Mouse (Mus musculus): ENCODE data around the gene Sdc4. TPM values are rescaled to one million over a fixed set of nuclear protein-coding genes. Genes with fewer than 3 reads are reported as not detected.

The Sdc4 gene
- total RNA-seq, 2 experiments from 2014 or later = 0.76 to 0.88 TPM

Other genes starting within 250 kb of the Sdc4 start
- not detected in 2 replicates for gene Wfdc15a, start 243.8 kb downstream of the Sdc4 start, total RNA-seq (2015)
- not detected in 2 replicates for gene Wfdc15a, start 243.8 kb downstream of the Sdc4 start, total RNA-seq (2017)
- gene Wfdc15b, start 222.2 kb downstream of the Sdc4 start, total RNA-seq (2015) = not detected in 2 replicates
- gene Wfdc15b, start 222.2 kb downstream of the Sdc4 start, total RNA-seq (2017) = not detected in 2 replicates
- gene Svs2, start 205.4 kb downstream of the Sdc4 start, total RNA-seq (2015) = not detected in 2 replicates
- gene Svs2, start 205.4 kb downstream of the Sdc4 start, total RNA-seq (2017) = not detected in 2 replicates
- not detected in 2 replicates for gene Svs3b, start 187.2 kb downstream of the Sdc4 start, total RNA-seq (2015)
- not detected in 2 replicates for gene Svs3b, start 187.2 kb downstream of the Sdc4 start, total RNA-seq (2017)
- gene Svs4, start 165.4 kb downstream of the Sdc4 start, total RNA-seq (2015) = not detected in 2 replicates
- not detected in 2 replicates for gene Svs4, start 165.4 kb downstream of the Sdc4 start, total RNA-seq (2017)
- gene Svs3a, start 154.6 kb downstream of the Sdc4 start, total RNA-seq (2015) = not detected in 2 replicates
- gene Svs3a, start 154.6 kb downstream of the Sdc4 start, total RNA-seq (2017) = not detected in 2 replicates
- gene Svs6, start 127.1 kb downstream of the Sdc4 start, total RNA-seq (2015) = not detected in 2 replicates
- not detected in 2 replicates for gene Svs6, start 127.1 kb downstream of the Sdc4 start, total RNA-seq (2017)
- gene Svs5, start 111.1 kb downstream of the Sdc4 start, total RNA-seq (2015) = not detected in 2 replicates
- gene Svs5, start 111.1 kb downstream of the Sdc4 start, total RNA-seq (2017) = not detected in 2 replicates
- gene Slpi, start 54.8 kb downstream of the Sdc4 start, total RNA-seq (2015) = 454 and 463 TPM in 2 replicates
- gene Slpi, start 54.8 kb downstream of the Sdc4 start, total RNA-seq (2017) = 81.4 and 109 TPM in 2 replicates
- gene Rbpjl, start 40.7 kb downstream of the Sdc4 start, total RNA-seq (2015) = not detected in 2 replicates
- gene Rbpjl, start 40.7 kb downstream of the Sdc4 start, total RNA-seq (2017) = not detected in 2 replicates
- gene Matn4, start 38.7 kb downstream of the Sdc4 start, total RNA-seq (2015) = not detected in 2 replicates
- not detected in 2 replicates for gene Matn4, start 38.7 kb downstream of the Sdc4 start, total RNA-seq (2017)
- gene Sys1, start 13.1 kb upstream of the Sdc4 start, total RNA-seq (2015) = 50.9 and 52.3 TPM in 2 replicates
- gene Sys1, start 13.1 kb upstream of the Sdc4 start, total RNA-seq (2017) = 14.9 and 20.2 TPM in 2 replicates
- gene Gm20458, start 17.1 kb upstream of the Sdc4 start, total RNA-seq (2015) = not detected in 2 replicates
- gene Gm20458, start 17.1 kb upstream of the Sdc4 start, total RNA-seq (2017) = not detected in 2 replicates
- gene Trp53tg5, start 29.8 kb upstream of the Sdc4 start, total RNA-seq (2015) = not detected in 2 replicates
- not detected in 2 replicates for gene Trp53tg5, start 29.8 kb upstream of the Sdc4 start, total RNA-seq (2017)
- gene Dbndd2, start 42.2 kb upstream of the Sdc4 start, total RNA-seq (2015) = 3.2 and 7.9 TPM in 2 replicates
- 1.4 and 2.0 TPM in 2 replicates for gene Dbndd2, start 42.2 kb upstream of the Sdc4 start, total RNA-seq (2017)
- gene Pigt, start 53.6 kb upstream of the Sdc4 start, total RNA-seq (2015) = 69.0 and 70.8 TPM in 2 replicates
- gene Pigt, start 53.6 kb upstream of the Sdc4 start, total RNA-seq (2017) = 30.8 and 43.0 TPM in 2 replicates
- not detected in 2 replicates for gene Wfdc2, start 118.5 kb upstream of the Sdc4 start, total RNA-seq (2015)
- gene Wfdc2, start 118.5 kb upstream of the Sdc4 start, total RNA-seq (2017) = not detected in 2 replicates
- not detected in 2 replicates for gene Spint3, start 129.6 kb upstream of the Sdc4 start, total RNA-seq (2015)
- not detected in 2 replicates for gene Spint3, start 129.6 kb upstream of the Sdc4 start, total RNA-seq (2017)
- not detected in 2 replicates for gene Wfdc6a, start 141.6 kb upstream of the Sdc4 start, total RNA-seq (2015)
- gene Wfdc6a, start 141.6 kb upstream of the Sdc4 start, total RNA-seq (2017) = not detected in 2 replicates
- not detected in 2 replicates for gene Eppin, start 149.7 kb upstream of the Sdc4 start, total RNA-seq (2015)
- not detected in 2 replicates for gene Eppin, start 149.7 kb upstream of the Sdc4 start, total RNA-seq (2017)
- not detected in 2 replicates for gene Wfdc6b, start 169.6 kb upstream of the Sdc4 start, total RNA-seq (2015)
- not detected in 2 replicates for gene Wfdc6b, start 169.6 kb upstream of the Sdc4 start, total RNA-seq (2017)
- gene Wfdc8, start 169.7 kb upstream of the Sdc4 start, total RNA-seq (2015) = not detected in 2 replicates
- gene Wfdc8, start 169.7 kb upstream of the Sdc4 start, total RNA-seq (2017) = not detected in 2 replicates
- gene Wfdc16, start 194.9 kb upstream of the Sdc4 start, total RNA-seq (2015) = not detected in 2 replicates
- not detected in 2 replicates for gene Wfdc16, start 194.9 kb upstream of the Sdc4 start, total RNA-seq (2017)
- not detected in 2 replicates for gene Wfdc10, start 212.2 kb upstream of the Sdc4 start, total RNA-seq (2015)
- gene Wfdc10, start 212.2 kb upstream of the Sdc4 start, total RNA-seq (2017) = not detected in 2 replicates
- gene Wfdc9, start 212.7 kb upstream of the Sdc4 start, total RNA-seq (2015) = not detected in 2 replicates
- gene Wfdc9, start 212.7 kb upstream of the Sdc4 start, total RNA-seq (2017) = not detected in 2 replicates
- not detected in 2 replicates for gene Wfdc11, start 230.2 kb upstream of the Sdc4 start, total RNA-seq (2015)
- gene Wfdc11, start 230.2 kb upstream of the Sdc4 start, total RNA-seq (2017) = not detected in 2 replicates
- gene Wfdc13, start 241.2 kb upstream of the Sdc4 start, total RNA-seq (2015) = not detected in 2 replicates
- not detected in 2 replicates for gene Wfdc13, start 241.2 kb upstream of the Sdc4 start, total RNA-seq (2017)